Mouse (Mus musculus): ENCODE measurements around the gene Fggy. TPM values are rescaled to one million over a fixed set of nuclear protein-coding genes. Genes with fewer than 3 reads are reported as not detected.

Fggy gene
- polyA plus RNA-seq, 1 experiment from 2014 or later: 5.6 TPM

- ATAC-seq: no peak
- Histone ChIP-seq H3K27ac (ENCODE audit: low read length) (no peak overlapping the region), H3K9ac (replicated peaks; ENCODE audit: low read depth, low read length) (no peak overlapping the region), H3K4me2 (ENCODE audit: low read length) (no peak overlapping the region), H3K4me3 (replicated peaks; ENCODE audit: low read length) (no peak overlapping the region), H3K27me3 (replicated peaks; ENCODE audit: control insufficient read depth, insufficient read depth, low read length) (no peaks in the 10 kb centered on the region), H3K9me3 (ENCODE audit: control insufficient read depth, low read length) (no peaks in the 10 kb centered on the region), H3K36me3 (ENCODE audit: control insufficient read depth, insufficient read depth) (no peaks in the 10 kb centered on the region), H3K4me1 (replicated peaks; ENCODE audit: control insufficient read depth, insufficient read depth, low read length) (no peaks in the 10 kb centered on the region)
- 23% methylated on average over 3 of the region's 3 CpGs for WGBS
These were observed 215.4 kb downstream of the Fggy start for GRCm38 (mm10) chr4:95772663-95773062.

- no peak for ATAC-seq
- no peaks in the 10 kb centered on the region for H3K36me3 ChIP-seq (ENCODE audit: control insufficient read depth, insufficient read depth)
- H3K4me2 ChIP-seq (ENCODE audit: low read length): no peak overlapping the region
- no peaks in the 10 kb centered on the region for H3K27me3 ChIP-seq (replicated peaks; ENCODE audit: control insufficient read depth, insufficient read depth, low read length)
- H3K27ac ChIP-seq (ENCODE audit: low read length): no peak overlapping the region
- H3K9ac ChIP-seq (replicated peaks; ENCODE audit: low read depth, low read length): no peak overlapping the region
- no peaks in the 10 kb centered on the region for H3K9me3 ChIP-seq (ENCODE audit: control insufficient read depth, low read length)
- no peak overlapping the region for H3K4me3 ChIP-seq (replicated peaks; ENCODE audit: low read length)
- 71% methylated on average over 3 of the region's 3 CpGs for WGBS
- H3K4me1 ChIP-seq (replicated peaks; ENCODE audit: control insufficient read depth, insufficient read depth, low read length): no peaks in the 10 kb centered on the region
These were observed 218.3 kb downstream of the Fggy start for GRCm38 (mm10) chr4:95775574-95775973.

- Histone ChIP-seq H3K4me2 (ENCODE audit: low read length) (no peak overlapping the region), H3K27ac (ENCODE audit: low read length) (no peak overlapping the region), H3K27me3 (replicated peaks; ENCODE audit: control insufficient read depth, insufficient read depth, low read length) (no peaks in the 10 kb centered on the region), H3K9me3 (ENCODE audit: control insufficient read depth, low read length) (no peaks in the 10 kb centered on the region), H3K4me3 (replicated peaks; ENCODE audit: low read length) (no peak overlapping the region), H3K9ac (replicated peaks; ENCODE audit: low read depth, low read length) (no peak overlapping the region), H3K4me1 (replicated peaks; ENCODE audit: control insufficient read depth, insufficient read depth, low read length) (no peaks in the 10 kb centered on the region), H3K36me3 (ENCODE audit: control insufficient read depth, insufficient read depth) (no peaks in the 10 kb centered on the region)
- 92% methylated on average over 2 of the region's 2 CpGs for WGBS
- no peak for ATAC-seq
These were observed 220.5 kb downstream of the Fggy start for GRCm38 (mm10) chr4:95777839-95778238.

GRCm38 (mm10) chr4:95778528-95778927 is 221.2 kb downstream of the Fggy start:
- no peaks in the 10 kb centered on the region for H3K4me1 ChIP-seq (replicated peaks; ENCODE audit: control insufficient read depth, insufficient read depth, low read length)
- no peaks in the 10 kb centered on the region for H3K27me3 ChIP-seq (replicated peaks; ENCODE audit: control insufficient read depth, insufficient read depth, low read length)
- H3K9me3 ChIP-seq (ENCODE audit: control insufficient read depth, low read length): no peaks in the 10 kb centered on the region
- H3K4me3 ChIP-seq (replicated peaks; ENCODE audit: low read length): no peak overlapping the region
- H3K27ac ChIP-seq (ENCODE audit: low read length): no peak overlapping the region
- no peak for ATAC-seq
- H3K4me2 ChIP-seq (ENCODE audit: low read length): no peak overlapping the region
- no peaks in the 10 kb centered on the region for H3K36me3 ChIP-seq (ENCODE audit: control insufficient read depth, insufficient read depth)
- WGBS: 93% methylated on average over 4 of the region's 4 CpGs
- H3K9ac ChIP-seq (replicated peaks; ENCODE audit: low read depth, low read length): no peak overlapping the region

- Histone ChIP-seq H3K9me3 (ENCODE audit: control insufficient read depth, low read length) (no peaks in the 10 kb centered on the region), H3K27ac (ENCODE audit: low read length) (no peak overlapping the region), H3K9ac (replicated peaks; ENCODE audit: low read depth, low read length) (no peak overlapping the region), H3K4me3 (replicated peaks; ENCODE audit: low read length) (no peak overlapping the region), H3K36me3 (ENCODE audit: control insufficient read depth, insufficient read depth) (no peaks in the 10 kb centered on the region), H3K4me2 (ENCODE audit: low read length) (no peak overlapping the region), H3K27me3 (replicated peaks; ENCODE audit: control insufficient read depth, insufficient read depth, low read length) (no peaks in the 10 kb centered on the region), H3K4me1 (replicated peaks; ENCODE audit: control insufficient read depth, insufficient read depth, low read length) (no peaks in the 10 kb centered on the region)
- ATAC-seq: no peak
- WGBS: 89% methylated on average over 4 of the region's 4 CpGs
These were observed 227.0 kb downstream of the Fggy start for GRCm38 (mm10) chr4:95784146-95784895.

GRCm38 (mm10) chr4:95787609-95788008 is 230.3 kb downstream of the Fggy start:
- no peaks in the 10 kb centered on the region for H3K36me3 ChIP-seq (ENCODE audit: control insufficient read depth, insufficient read depth)
- no peak overlapping the region for H3K4me3 ChIP-seq (replicated peaks; ENCODE audit: low read length)
- no peak overlapping the region for H3K9ac ChIP-seq (replicated peaks; ENCODE audit: low read depth, low read length)
- H3K27ac ChIP-seq (ENCODE audit: low read length): no peak overlapping the region
- WGBS: 51% methylated on average over 2 of the region's 2 CpGs
- no peaks in the 10 kb centered on the region for H3K9me3 ChIP-seq (ENCODE audit: control insufficient read depth, low read length)
- H3K27me3 ChIP-seq (replicated peaks; ENCODE audit: control insufficient read depth, insufficient read depth, low read length): no peaks in the 10 kb centered on the region
- no peaks in the 10 kb centered on the region for H3K4me1 ChIP-seq (replicated peaks; ENCODE audit: control insufficient read depth, insufficient read depth, low read length)
- H3K4me2 ChIP-seq (ENCODE audit: low read length): no peak overlapping the region
- no peak for ATAC-seq

GRCm38 (mm10) chr4:95788867-95789266 is 231.6 kb downstream of the Fggy start:
- Histone ChIP-seq H3K9me3 (ENCODE audit: control insufficient read depth, low read length) (no peaks in the 10 kb centered on the region), H3K36me3 (ENCODE audit: control insufficient read depth, insufficient read depth) (no peaks in the 10 kb centered on the region), H3K4me1 (replicated peaks; ENCODE audit: control insufficient read depth, insufficient read depth, low read length) (no peaks in the 10 kb centered on the region), H3K27me3 (replicated peaks; ENCODE audit: control insufficient read depth, insufficient read depth, low read length) (no peaks in the 10 kb centered on the region), H3K27ac (ENCODE audit: low read length) (no peak overlapping the region), H3K4me3 (replicated peaks; ENCODE audit: low read length) (no peak overlapping the region), H3K9ac (replicated peaks; ENCODE audit: low read depth, low read length) (no peak overlapping the region), H3K4me2 (ENCODE audit: low read length) (no peak overlapping the region)
- ATAC-seq: no peak
- WGBS: 47% methylated on average over 2 of the region's 2 CpGs

- H3K27ac ChIP-seq (ENCODE audit: low read length): no peak overlapping the region
- ATAC-seq: no peak
- H3K9ac ChIP-seq (replicated peaks; ENCODE audit: low read depth, low read length): no peak overlapping the region
- no peak overlapping the region for H3K4me3 ChIP-seq (replicated peaks; ENCODE audit: low read length)
- no peaks in the 10 kb centered on the region for H3K9me3 ChIP-seq (ENCODE audit: control insufficient read depth, low read length)
- no peaks in the 10 kb centered on the region for H3K27me3 ChIP-seq (replicated peaks; ENCODE audit: control insufficient read depth, insufficient read depth, low read length)
- WGBS: 89% methylated on average over 3 of the region's 3 CpGs
- H3K4me2 ChIP-seq (ENCODE audit: low read length): no peak overlapping the region
- H3K4me1 ChIP-seq (replicated peaks; ENCODE audit: control insufficient read depth, insufficient read depth, low read length): no peaks in the 10 kb centered on the region
- no peaks in the 10 kb centered on the region for H3K36me3 ChIP-seq (ENCODE audit: control insufficient read depth, insufficient read depth)
These were observed 234.7 kb downstream of the Fggy start for GRCm38 (mm10) chr4:95791913-95792475.

- H3K9me3 ChIP-seq (ENCODE audit: control insufficient read depth, low read length): no peaks in the 10 kb centered on the region
- ATAC-seq: no peak
- 50% methylated on average over 7 of the region's 7 CpGs for WGBS
- H3K9ac ChIP-seq (replicated peaks; ENCODE audit: low read depth, low read length): no peak overlapping the region
- H3K4me1 ChIP-seq (replicated peaks; ENCODE audit: control insufficient read depth, insufficient read depth, low read length): no peaks in the 10 kb centered on the region
- H3K27ac ChIP-seq (ENCODE audit: low read length): no peak overlapping the region
- no peak overlapping the region for H3K4me2 ChIP-seq (ENCODE audit: low read length)
- H3K27me3 ChIP-seq (replicated peaks; ENCODE audit: control insufficient read depth, insufficient read depth, low read length): no peaks in the 10 kb centered on the region
- H3K4me3 ChIP-seq (replicated peaks; ENCODE audit: low read length): no peak overlapping the region
- no peaks in the 10 kb centered on the region for H3K36me3 ChIP-seq (ENCODE audit: control insufficient read depth, insufficient read depth)
These were observed 236.5 kb downstream of the Fggy start for GRCm38 (mm10) chr4:95793647-95794328.
